Mouse (Mus musculus) liver, postnatal 0 days (tissue): ENCODE data around the gene Gm17545.

Experiments
- CTCF ChIP-seq: sonication (generic); IDR thresholded peaks from 2 replicates; pipeline ENCODE4 v1.5.1; 2016; ENCODE audit warnings: antibody characterized with exemption, low read depth
- EP300 ChIP-seq: IDR thresholded peaks from 2 replicates; pipeline ENCODE4 v1.6.1; 2016; ENCODE audit warnings: antibody characterized with exemption, low read depth, mild to moderate bottlenecking

GRCm38 (mm10) chr9:22466212-22466611 lies 12.1 kb downstream of the Gm17545 start:
- no peak for TF ChIP-seq CTCF
- TF ChIP-seq EP300 = no peak
